Mouse (Mus musculus): Measurements from ENCODE around the gene Fignl1.

Gene Fignl1

DNA sequence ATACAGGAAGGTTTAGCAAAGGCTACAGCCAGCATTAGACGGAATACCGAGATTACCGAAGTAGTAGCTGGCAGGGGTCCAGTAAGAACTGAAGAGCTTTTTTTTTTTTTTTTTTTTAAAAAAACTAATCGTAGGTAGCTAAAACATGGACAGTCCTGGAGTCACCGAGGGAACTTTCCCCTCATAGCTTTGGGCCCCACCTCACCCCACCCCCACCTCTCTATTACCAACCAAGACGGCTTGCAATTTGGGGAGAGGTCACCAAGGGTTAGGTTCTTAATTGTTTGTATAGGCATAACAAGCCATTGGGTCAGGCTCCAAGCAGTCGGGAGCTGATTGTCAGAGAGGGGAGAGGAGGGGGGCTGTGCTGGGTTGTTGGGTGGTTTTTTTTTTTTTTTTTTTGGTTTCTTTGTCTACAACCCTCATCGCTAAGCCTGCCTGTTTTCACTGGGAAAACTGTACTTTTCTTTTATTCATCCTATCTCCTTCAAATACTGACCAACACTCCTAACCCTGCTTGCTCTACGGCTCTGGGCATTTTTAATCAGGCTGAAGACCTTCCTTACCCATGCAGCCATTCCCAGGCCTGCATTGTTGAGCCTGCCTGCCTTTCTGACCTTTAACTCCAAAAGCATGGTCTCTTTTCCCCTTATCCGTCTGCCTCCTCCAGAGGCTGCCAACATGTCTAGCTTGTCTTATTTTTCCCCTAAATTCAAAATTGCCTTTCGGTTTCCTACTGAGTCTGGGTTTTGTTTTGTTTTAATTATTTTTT is 828 bp upstream of the Fignl1 start:
- no peak for DNase-seq (ENCODE audit: extremely low read depth, low read depth)

DNA sequence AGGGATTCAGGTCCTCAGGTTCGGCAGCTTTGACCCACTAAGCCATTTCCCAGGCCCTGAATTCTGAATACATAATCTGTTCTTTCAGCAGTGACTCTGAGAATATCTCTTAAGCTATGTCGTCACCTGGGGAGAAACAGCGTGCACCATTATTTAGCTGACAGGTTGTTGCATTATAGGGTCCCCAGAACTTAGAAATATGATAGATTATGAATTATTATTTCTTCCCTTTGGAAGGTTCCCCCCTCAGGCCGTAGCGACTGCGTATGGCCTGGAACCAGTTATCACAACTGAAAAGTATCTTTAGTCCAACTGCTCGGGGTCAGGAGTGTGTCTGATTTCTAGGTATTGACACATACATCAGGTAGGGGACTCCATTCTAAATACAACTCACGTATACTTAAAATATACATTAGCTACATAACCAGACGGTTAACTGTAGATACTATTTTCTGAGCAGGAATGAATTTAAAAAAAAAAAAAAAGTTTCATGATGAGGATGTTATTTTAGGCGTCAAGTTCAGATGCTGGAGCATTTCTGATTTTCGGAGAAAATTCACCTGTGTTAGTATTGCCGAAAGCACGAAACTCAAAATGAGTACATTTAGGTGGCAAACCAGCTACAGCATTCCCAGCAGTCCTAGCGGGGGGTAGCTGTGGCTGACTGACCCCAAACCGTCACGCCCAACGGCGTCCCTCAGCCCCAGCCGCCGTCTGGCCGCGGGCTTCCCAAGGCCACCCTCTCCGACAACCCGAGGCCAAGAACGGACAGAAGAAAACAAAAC is 535 bp downstream of the Fignl1 start:
- no peak for DNase-seq (ENCODE audit: extremely low read depth, low read depth)

DNA sequence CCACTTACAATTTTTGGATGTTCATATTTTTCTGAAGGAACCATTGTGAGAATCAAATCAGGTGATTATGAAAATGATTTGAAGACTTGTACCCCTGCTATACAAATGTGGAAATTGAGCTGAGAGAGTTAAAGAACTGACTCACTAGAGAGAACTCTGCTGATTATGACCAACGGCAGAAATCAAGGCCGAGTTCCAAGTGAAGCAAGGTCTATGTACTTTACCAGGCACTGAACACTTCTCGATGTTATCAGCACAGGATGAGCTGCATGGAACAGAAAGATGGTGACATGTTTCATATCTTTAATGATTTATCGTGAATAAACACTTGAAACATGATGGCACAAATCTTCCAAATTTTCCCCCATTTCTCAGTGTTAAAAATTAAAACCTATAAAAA is 2.8 kb downstream of the Fignl1 start:
- DNase-seq (ENCODE audit: extremely low read depth, low read depth) = no peak

DNA sequence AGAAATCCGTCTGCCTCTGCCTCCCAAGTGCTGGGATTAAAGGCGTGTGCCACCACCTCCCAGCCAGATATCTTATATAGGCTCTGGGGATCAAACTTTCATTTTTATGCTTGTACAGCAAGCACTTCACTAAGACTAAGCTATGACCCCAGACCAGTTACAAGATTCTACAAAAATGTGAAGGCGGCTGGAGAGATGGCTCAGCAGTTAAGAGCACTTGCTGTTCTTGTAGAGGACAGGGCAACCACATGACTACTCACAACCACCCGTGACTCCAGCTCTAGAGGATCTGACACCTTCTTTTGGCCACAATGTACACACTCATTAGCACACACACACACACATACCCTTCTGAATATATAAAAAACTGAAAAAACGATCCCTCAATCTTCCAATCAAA is 4.3 kb downstream of the Fignl1 start:
- no peak for DNase-seq (ENCODE audit: extremely low read depth, low read depth)

DNA sequence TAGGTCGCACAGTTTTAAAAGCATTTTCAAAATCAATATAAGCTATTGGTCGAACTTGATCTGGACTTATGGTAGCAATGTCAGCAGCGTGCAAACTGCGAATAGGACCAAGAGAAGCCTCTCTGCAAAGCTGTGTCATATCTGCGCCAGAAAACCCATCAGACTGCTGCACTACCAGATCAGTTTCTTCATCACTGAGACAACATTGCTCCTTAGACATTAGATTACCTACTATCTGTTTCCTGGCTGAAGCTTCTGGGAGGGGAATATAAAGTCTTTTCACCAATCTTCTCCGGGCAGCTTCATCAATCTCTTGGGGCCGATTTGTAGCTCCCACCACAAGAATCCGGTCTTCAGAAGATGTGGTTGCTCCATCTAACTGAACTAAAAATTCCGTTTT is 7.7 kb downstream of the Fignl1 start:
- no peak for DNase-seq (ENCODE audit: extremely low read depth, low read depth)

DNA sequence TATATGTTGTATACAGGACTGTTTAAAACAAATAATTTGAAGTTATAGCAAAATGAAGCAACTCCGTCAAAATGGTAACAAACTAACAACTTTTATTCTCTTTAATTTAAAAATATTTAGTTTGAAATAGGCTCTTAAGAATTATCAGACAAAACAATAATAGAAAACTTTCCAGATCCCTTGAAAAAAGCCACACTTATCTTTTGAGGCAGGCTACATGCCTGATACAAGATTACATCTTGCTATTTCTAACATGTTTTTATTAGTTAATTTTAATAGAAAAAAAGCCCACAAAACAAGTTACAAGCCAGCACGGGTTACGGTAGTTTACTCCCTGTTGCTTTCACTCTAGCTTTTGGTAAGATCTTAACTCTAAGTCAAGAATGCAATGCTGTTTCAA is 8.5 kb downstream of the Fignl1 start:
- DNase-seq (ENCODE audit: extremely low read depth, low read depth) = no peak

DNA sequence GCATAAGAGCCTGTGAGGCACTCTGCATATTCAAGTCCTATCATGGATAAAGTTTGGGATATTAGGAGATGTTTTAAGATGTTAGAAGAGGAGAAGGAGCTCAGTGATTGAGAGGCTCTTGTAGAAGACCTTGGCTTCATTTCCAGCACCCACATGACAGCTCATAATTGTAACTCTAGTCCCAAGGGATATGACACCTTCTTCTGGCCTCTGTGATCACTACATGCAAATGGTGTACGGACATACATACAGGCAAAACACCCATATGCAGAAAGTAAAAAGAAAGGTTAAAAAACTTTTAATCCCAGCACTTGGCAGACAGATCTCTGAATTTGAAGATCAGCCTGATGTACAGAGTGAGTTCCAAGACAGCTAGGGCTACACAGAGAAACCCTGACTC is 10.1 kb downstream of the Fignl1 start:
- DNase-seq (ENCODE audit: extremely low read depth, low read depth) = no peak

DNA sequence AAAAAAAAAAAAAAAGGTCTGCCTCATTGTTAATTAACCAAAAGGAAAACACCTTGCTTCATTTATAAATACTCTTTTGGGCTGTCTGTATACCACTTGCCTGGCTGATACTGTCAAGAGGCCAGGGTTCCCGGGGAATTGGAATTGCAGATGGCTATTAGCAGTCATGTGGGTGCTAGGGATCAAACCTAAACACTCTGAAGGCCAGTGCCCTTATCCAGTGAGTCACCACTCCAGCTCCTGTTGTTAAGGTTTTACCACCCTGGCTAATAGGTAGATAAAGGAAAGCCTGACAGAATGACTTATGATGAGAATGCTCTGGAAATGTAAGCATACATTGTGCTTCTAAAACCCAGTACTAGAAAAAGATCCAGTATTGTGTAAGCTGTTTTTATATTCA is 14.1 kb downstream of the Fignl1 start:
- DNase-seq (ENCODE audit: extremely low read depth, low read depth) = no peak

DNA sequence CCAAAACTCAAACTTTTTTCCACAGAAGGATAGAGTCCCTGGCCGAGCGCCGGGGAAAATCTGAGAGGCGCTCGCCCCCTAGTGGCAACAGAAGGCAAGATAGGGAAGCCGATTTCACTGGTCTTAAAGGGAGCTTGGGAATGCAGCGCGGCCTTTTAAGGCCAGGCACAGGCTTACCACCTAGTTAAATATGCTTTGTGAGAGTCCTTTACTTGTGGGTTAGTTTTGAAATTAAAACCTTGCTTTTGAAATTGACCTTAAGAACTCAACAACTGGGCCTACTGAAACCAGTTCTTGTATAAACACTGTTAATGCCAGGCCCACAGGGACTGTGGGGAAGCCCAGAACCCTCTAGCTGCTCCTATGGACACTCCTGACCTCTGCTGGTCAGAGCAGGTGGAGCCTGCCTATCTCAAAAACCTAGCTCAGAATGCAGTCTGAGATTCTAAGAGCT is 20.2 kb downstream of the Fignl1 start:
- peak; percentile 63 for DNase-seq (ENCODE audit: extremely low read depth, low read depth)

DNA sequence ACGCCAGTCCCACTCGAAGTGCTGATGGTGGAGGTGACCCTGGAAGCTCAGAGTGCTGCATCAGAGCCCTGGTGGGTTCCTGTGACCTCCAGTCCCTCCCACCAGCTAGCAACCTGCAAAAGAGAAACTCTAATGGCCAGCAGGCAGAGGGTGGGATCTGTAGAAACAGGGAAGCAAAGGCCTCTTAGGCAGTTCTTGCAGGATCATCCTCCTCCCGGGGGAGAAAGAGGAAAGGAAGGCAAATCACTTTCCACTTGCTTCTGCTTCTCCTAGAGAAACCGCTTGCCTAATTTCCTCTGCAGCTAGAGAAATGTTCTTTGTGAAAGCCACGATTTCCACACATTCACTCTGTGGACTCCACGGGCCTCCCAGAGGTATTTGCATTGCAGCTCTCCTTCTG is 23.3 kb downstream of the Fignl1 start:
- no peak for DNase-seq (ENCODE audit: extremely low read depth, low read depth)

DNA sequence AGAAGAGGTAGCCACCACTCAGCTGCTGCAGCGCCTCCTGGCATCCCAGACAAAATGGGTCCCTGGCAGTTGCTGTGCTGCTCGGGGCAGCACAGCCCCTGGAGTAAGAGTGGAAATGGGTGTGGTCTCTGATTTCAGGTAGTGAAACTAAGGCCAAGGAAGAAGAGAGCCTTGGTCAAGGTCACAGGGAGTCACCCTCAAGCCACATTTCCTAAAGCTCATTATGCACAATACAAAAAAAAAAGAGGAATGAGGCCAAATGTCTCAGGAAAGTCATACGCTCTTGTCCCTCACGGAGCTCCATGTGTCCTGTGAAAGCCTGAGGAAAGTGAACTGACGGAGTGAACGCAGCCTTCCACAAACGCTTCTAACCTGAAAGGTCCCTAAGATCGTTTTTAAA is 27.0 kb downstream of the Fignl1 start:
- no peak for DNase-seq (ENCODE audit: extremely low read depth, low read depth)

DNA sequence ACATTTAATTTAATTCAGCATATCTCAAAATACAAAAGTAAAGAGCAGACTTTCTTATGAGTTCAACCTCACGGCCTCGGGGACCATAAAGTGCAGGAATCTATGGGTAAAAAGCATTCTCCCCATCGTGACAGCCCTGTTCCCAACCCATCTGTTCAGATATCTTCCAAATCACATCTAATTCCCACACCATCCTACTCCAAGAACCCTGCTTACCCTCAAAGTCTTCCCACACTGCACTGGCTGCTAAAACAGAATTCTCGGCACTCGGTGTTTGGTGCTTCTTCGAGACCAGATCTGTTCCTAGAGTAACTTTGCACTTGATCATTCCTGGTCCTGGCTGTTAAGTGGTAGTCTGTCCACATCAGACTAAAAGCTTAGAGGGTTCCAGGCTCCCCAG is 30.4 kb downstream of the Fignl1 start:
- no peak for DNase-seq (ENCODE audit: extremely low read depth, low read depth)

DNA sequence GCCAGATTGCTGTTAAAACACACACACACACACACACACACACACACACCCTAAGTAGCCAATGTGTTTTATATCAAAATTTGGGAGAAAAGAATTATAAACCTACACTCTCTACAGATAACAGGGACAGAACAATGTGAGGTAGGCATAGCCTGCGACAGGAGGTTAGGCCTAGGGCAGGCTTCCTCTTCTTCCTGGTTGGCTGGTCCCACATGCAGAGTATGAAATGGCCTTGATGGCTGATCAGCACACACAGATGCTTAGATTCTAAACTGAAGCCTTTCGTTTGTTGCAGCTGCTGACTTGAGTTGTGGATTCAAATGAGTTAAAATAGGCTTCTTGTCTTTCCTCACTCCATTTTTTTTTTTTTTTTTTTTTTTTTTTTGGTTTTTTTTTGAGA is 31.0 kb downstream of the Fignl1 start:
- DNase-seq (ENCODE audit: extremely low read depth, low read depth) = no peak

DNA sequence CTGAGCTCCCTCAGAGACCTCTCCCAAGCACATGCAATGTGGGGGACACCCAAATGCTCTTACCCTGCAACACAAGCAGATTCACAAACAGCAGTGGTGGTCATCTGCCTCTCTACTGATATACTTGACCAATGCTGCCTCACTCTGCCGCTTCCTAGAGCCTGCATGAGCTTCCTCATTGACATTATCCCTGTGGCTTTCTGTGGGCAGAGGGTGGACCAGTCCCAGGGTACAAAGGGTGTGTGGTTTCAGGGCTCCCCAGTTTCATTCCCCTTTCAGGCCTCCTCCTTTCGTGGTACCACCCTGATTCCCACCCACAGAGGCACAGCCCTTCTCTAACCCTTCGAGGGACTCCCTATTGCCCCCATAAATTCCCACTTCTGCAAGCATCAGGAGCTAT is 31.5 kb downstream of the Fignl1 start:
- no peak for DNase-seq (ENCODE audit: extremely low read depth, low read depth)

DNA sequence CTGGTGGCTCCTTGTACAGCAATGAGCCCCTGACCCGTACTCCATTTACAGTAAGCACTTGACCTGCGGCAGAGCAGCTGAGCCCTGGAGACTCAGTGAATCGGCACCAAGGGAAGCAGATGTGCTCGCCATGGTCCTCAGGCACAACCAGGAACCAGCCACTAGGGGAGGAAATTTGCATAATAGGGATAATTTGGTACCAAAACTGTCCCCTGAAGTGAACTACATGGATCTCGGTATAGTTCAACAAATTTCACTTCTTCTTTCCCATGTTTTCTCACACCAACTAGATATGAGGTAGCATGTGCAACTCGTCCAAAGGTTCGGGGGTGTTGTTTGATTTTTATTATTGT is 32.0 kb downstream of the Fignl1 start:
- DNase-seq (ENCODE audit: extremely low read depth, low read depth) = no peak

DNA sequence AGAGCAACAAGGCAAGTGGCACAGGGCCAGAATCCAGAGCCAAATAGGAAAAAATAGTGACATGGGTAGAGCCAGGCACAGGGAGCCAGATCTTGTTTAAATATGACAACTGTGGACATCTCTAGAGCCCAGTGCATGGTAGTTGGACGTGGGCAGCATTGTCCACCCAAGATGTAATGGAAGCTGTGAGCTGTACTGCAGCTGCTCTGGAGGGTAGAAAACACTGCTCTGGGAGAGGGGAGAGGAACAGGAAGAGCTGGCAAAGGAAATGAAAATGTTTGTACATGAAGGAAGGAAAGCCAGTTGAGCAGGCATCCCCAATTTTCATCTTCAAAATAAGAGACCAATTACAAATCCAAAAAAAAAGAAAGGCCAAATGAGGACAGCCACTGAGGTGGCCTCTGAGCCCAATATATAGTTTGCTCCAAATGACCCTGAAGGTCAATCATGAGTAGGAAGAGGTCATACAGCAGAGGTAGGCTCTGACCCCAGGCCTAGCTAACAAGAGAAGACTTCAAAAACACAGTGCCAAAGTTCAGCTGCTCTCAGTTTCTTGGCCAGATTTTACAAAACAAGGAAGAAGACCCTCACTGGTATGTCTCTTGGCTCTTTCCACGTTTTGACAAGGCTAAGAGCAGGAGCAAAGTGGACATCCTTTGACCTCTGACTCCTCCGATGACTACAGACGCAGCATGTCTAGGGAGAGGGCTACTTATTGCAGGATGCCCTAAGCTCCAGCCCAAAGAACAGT is 32.5 kb downstream of the Fignl1 start:
- DNase-seq (ENCODE audit: extremely low read depth, low read depth) = no peak

DNA sequence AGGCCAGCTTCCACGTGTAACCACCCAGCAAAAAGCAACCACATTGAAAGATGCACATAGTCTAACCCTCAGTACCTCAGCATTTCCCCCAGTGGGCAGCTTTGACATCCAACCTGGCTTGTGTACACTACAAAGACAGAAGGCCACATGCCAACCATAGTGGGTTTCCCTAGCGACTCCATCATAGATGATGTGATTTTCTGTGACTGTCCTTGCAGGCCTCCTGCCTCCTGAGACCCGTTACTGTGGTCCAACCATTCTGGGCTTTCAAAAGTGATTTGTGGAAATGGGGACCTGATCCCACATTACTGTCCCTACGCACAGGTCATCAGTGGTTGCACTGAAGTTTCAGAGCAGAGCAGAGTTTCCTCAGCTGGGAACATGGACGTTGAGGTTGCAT is 33.9 kb downstream of the Fignl1 start:
- DNase-seq (ENCODE audit: extremely low read depth, low read depth) = no peak

DNA sequence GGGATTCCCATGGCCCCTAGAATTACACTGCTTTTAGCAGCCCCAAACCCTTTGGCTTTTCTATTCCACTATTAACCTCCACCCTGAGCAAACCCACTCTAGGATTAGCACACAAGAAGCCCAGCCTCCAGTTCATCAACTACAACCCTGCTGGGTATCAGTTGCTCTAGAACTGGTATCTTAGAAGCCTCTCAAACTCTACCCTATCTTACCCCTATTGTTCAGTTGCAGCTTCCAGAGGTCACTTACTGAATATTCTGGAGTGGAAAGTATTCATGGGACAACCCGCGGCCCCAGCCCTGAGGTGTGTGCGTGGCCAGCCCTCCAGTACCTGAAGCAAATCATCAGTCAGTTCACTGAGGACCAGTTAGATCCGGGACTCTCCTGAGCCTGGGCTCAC is 34.4 kb downstream of the Fignl1 start:
- DNase-seq (ENCODE audit: extremely low read depth, low read depth) = no peak

DNA sequence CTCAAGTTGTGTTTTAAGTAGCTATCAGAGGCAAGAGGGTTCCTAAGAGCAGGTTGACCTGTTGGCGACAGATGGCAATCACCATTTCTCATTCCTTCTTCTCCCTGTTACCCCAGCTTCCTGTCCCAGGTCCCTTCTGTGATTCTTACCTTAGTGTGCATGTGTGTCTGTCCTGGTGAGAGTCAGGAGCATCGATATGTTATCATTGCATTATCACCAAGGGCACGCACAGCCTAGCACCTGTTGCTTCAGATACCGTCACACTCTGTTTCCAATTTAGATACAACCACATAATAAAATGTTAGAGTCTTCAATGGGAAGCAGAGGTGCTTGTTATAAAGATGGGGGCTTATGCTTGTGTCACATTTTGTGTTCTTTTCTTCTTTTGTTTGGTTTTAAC is 36.6 kb downstream of the Fignl1 start:
- no peak for DNase-seq (ENCODE audit: extremely low read depth, low read depth)

DNA sequence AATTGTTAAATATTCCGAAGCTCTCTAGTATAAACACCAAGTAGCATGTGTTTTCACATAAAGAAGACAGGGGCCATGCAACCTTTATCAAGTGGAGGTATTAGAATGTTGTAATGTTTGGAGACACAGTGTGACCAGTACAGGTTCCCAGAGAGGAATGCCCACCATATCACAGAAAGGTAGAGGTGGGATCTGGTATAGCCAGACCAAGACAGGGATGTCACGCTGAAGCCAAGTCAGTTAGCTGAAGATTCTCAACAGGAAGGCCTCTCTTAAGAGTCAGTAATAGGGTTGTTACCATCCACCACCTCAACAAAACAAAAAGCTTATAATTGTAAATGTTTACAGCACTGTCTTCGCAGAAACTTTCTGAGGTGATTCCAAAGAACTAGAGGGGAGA is 38.1 kb downstream of the Fignl1 start:
- no peak for DNase-seq (ENCODE audit: extremely low read depth, low read depth)

DNA sequence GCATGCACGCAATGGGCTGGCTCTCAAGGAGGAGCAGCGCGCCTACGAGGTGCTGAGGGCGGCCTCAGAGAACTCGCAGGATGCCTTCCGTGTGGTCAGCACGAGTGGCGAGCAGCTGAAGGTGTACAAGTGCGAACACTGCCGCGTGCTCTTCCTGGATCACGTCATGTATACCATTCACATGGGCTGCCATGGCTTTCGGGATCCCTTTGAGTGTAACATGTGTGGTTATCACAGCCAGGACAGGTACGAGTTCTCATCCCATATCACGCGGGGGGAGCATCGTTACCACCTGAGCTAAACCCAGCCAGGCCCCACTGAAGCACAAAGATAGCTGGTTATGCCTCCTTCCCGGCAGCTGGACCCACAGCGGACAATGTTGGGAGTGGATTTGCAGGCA is 39.5 kb downstream of the Fignl1 start:
- no peak for DNase-seq (ENCODE audit: extremely low read depth, low read depth)

DNA sequence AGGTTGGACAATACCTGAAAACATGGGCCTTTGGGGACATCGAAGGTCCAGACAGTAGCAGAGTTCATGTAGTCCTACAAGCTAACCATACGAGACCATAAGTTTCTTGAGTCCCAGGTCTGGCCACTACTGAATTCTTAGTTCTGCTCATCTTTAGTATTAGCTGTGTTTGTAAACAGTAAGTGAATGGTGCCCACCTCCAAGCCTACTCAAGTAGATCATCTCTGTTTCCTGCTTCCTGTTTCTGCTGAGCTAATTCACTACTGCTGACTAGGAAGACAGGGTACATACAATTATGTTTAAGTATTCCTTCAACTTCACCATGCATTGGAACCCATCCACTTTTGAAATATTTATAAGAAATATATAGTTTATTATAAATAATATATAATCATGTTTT is 40.7 kb downstream of the Fignl1 start:
- DNase-seq (ENCODE audit: extremely low read depth, low read depth) = no peak

Data from MEL-GATA-1-ER (cell line).